In genomic region chr1:93679889-93680568, GRCm38 (mm10) we compare ENCODE assay signal across 9 mouse cellular contexts. TPM values are rescaled to one million over a fixed set of nuclear protein-coding genes. Genes with fewer than 3 reads are reported as not detected.
DNase-seq lines count a peak whose midpoint lies in the region; ATAC-seq and TF ChIP-seq lines count a peak whose summit lies in the region.
"Had no signal": no experiment of that assay in that cellular context is flagged by ENCODE, and none has a peak within 500 bp of the region (broad histone marks: within the 10 kb centered on the region; RNA-seq: fewer than 3 reads in every experiment).

No protein-coding gene starts in this region.

- H3K4me3 ChIP-seq in heart, adult 2 months = no peak overlapping the region
- H3K4me3 ChIP-seq in forebrain, embryonic 15.5 days = no peak overlapping the region
- H3K4me3 ChIP-seq: neural tube, embryonic 13.5 days had no signal

- H3K4me1 ChIP-seq in heart, adult 2 months (ENCODE audit: control insufficient read depth, insufficient read depth, low read length) = peaks cover 14% of the 10 kb centered on the region
- H3K4me1 ChIP-seq in forebrain, embryonic 15.5 days = 0 out of 2 replicates have a peak, but pooled peaks cover 3% of the 10 kb centered on the region
- H3K4me1 ChIP-seq: neural tube, embryonic 13.5 days had no signal

- peak; percentile 14 for DNase-seq in urinary bladder, postnatal 25 days (ENCODE audit: low spot score)
- DNase-seq in urinary bladder, adult 2 months (ENCODE audit: low spot score) = no peak
- DNase-seq in heart, adult 2 months = peak; percentile 54 to 73
- DNase-seq in kidney, postnatal 14 days = peak; percentile 50
- no peak for DNase-seq in cerebellum, postnatal 14 days
- no peak for DNase-seq in left cerebral cortex, adult 11 months (ENCODE audit: low spot score)
- DNase-seq: layer of hippocampus, adult 9-11 months had no signal

- no peak for ATAC-seq in forebrain, embryonic 15.5 days (replicated peaks)

- H3K4me2 ChIP-seq in forebrain, embryonic 15.5 days (replicated peaks) = no peak overlapping the region
- H3K4me2 ChIP-seq: neural tube, embryonic 13.5 days had no signal

- WGBS in heart, adult 2 months = 36% methylated on average over 7 of the region's 7 CpGs
- WGBS in forebrain, embryonic 15.5 days = 82% methylated on average over 7 of the region's 7 CpGs

- no peak for TF ChIP-seq CTCF in heart, adult 2 months (IDR thresholded peaks at IDR 0.05)

- H3K27me3 ChIP-seq in heart, adult 2 months (ENCODE audit: control insufficient read depth, insufficient read depth, low read length) = no peaks in the 10 kb centered on the region
- H3K27me3 ChIP-seq in forebrain, embryonic 15.5 days = 0 out of 2 replicates have a peak, but pooled peaks cover 3% of the 10 kb centered on the region

- peaks cover 2% of the 10 kb centered on the region; the same call in 1 of the 2 replicates for H3K36me3 ChIP-seq in heart, adult 2 months (ENCODE audit: control insufficient read depth, insufficient read depth, low read length)
- H3K36me3 ChIP-seq in forebrain, embryonic 15.5 days = no peaks in the 10 kb centered on the region
- H3K36me3 ChIP-seq: neural tube, embryonic 13.5 days had no signal

- no peak overlapping the region for H3K9ac ChIP-seq in heart, adult 2 months (ENCODE audit: low read depth, low read length)
- no peak overlapping the region for H3K9ac ChIP-seq in forebrain, embryonic 15.5 days (replicated peaks)
- H3K9ac ChIP-seq: neural tube, embryonic 13.5 days had no signal

- intact Hi-C loops in heart, adult 2 months (cut with DNase I) = no loop called here

- TF ChIP-seq EP300 in heart, adult 2 months (IDR thresholded peaks at IDR 0.05; ENCODE audit: insufficient read depth, low read depth, low read length) = peak; percentile 94

- H3K27ac ChIP-seq in heart, adult 2 months = peak overlapping the region; percentile 72
- H3K27ac ChIP-seq in forebrain, embryonic 15.5 days (replicated peaks) = no peak overlapping the region

- TF ChIP-seq POLR2A in heart, adult 2 months (IDR thresholded peaks at IDR 0.05; ENCODE audit: insufficient read depth, low read depth, low read length) = peak; percentile 41; the same call in 1 of the 2 replicates

- H3K79me2 ChIP-seq in heart, adult 2 months (replicated peaks; ENCODE audit: control insufficient read depth, insufficient read depth, low read length) = no peaks in the 10 kb centered on the region

- H3K9me3 ChIP-seq in forebrain, embryonic 15.5 days = no peaks in the 10 kb centered on the region
- H3K9me3 ChIP-seq: neural tube, embryonic 13.5 days had no signal

RNA-seq across cellular contexts. Expression of gene Bok, which starts 5.4 kb away (rescaled TPM):
- polyA plus RNA-seq in urinary bladder, adult 2 months (2012; rRNA removed) = 51.8 and 52.5 TPM in 2 replicates
- 1 to 10 TPM; 3.0 to 3.1 TPM for total RNA-seq in heart, adult 2 months (2021)
- 5.9 and 9.0 TPM in 2 replicates for polyA plus RNA-seq in heart, adult 2 months (2012; rRNA removed)
- 95.8 and 96.3 TPM in 2 replicates for polyA plus RNA-seq in forebrain, embryonic 15.5 days (2015; fragmentation: Nextera tagmentation; extraction: Ambion mirVana)

RNA-seq across cellular contexts. Expression of gene Stk25, which starts 21.6 kb away (rescaled TPM):
- polyA plus RNA-seq in urinary bladder, adult 2 months (2012; rRNA removed) = 141 and 169 TPM in 2 replicates
- 100 to 1,000 TPM in 1 of 2 experiments, 10 to 100 TPM in 1; 81.2 to 104 TPM for total RNA-seq in heart, adult 2 months (2021)
- 90.4 and 143 TPM in 2 replicates for polyA plus RNA-seq in heart, adult 2 months (2012; rRNA removed)
- 297 and 299 TPM in 2 replicates for polyA plus RNA-seq in forebrain, embryonic 15.5 days (2015; fragmentation: Nextera tagmentation; extraction: Ambion mirVana)

Comparison
In these comparisons a context has a peak if more than half of its experiments do, and no peak if none do; other contexts are left out.
1. DNase-seq: peak in urinary bladder, postnatal 25 days (single experiment), heart, adult 2 months (2 of 2) and kidney, postnatal 14 days (single experiment); none in urinary bladder, adult 2 months (single experiment), cerebellum, postnatal 14 days (0 of 2) and left cerebral cortex, adult 11 months (single experiment).